Mouse (Mus musculus) stomach, postnatal 0 days (tissue): Measurements from ENCODE around the gene Mrs2. TPM values are rescaled to one million over a fixed set of nuclear protein-coding genes. Genes with fewer than 3 reads are reported as not detected.

Experiments
- ATAC-seq: fragments of 200-750 bp; cut with Nextera tagmentation; 2 replicates; pipeline ENCODE4 v1.8.0; 2017; ENCODE audit not compliant: low FRiP score, low TSS enrichment
- DNase-seq: peaks from one replicate; pipeline ENCODE4 v3.0.0-alpha.2; 2016; ENCODE audit warnings: low spot score
- H3K27ac ChIP-seq: fragments of 300-500 bp; sonication (generic); replicated peaks from 2 replicates; pipeline ENCODE4 v1.5.1; 2014; ENCODE audit warnings: mild to moderate bottlenecking, control low read depth
- H3K27me3 ChIP-seq: fragments of 300-500 bp; sonication (generic); 2 replicates; pipeline ENCODE4 v1.6.1; 2014; ENCODE audit warnings: low read length; ENCODE audit not compliant: control insufficient read depth, insufficient read depth
- H3K36me3 ChIP-seq: fragments of 300-500 bp; sonication (generic); 2 replicates; pipeline ENCODE4 v1.6.1; 2014; ENCODE audit warnings: low read length, mixed read lengths; ENCODE audit not compliant: control insufficient read depth, insufficient read depth
- H3K4me1 ChIP-seq: fragments of 300-500 bp; sonication (generic); replicated peaks from 2 replicates; pipeline ENCODE4 v1.6.1; 2014; ENCODE audit warnings: antibody characterized with exemption; ENCODE audit not compliant: control insufficient read depth, insufficient read depth
- H3K4me2 ChIP-seq: fragments of 300-500 bp; sonication (generic); replicated peaks from 2 replicates; pipeline ENCODE4 v1.6.1; 2014; ENCODE audit warnings: low read depth, mild to moderate bottlenecking, control low read depth, moderate library complexity
- H3K4me3 ChIP-seq: fragments of 300-500 bp; sonication (generic); 2 replicates; pipeline ENCODE4 v1.5.1; 2014; ENCODE audit warnings: low read depth, low read length, control low read depth
- H3K9ac ChIP-seq: fragments of 300-500 bp; sonication (generic); 2 replicates; pipeline ENCODE4 v1.6.1; 2014; ENCODE audit warnings: mild to moderate bottlenecking, low read length, control low read depth, mixed read lengths
- H3K9me3 ChIP-seq: fragments of 300-500 bp; sonication (generic); 2 replicates; pipeline ENCODE4 v1.6.1; 2016; ENCODE audit warnings: low read length; ENCODE audit not compliant: control insufficient read depth
- CTCF ChIP-seq: IDR thresholded peaks from 2 replicates; pipeline ENCODE4 v1.5.1; 2016; ENCODE audit warnings: antibody characterized with exemption, low read depth, mild to moderate bottlenecking, moderate library complexity
- EP300 ChIP-seq: optimal IDR thresholded peaks from 2 replicates; pipeline ENCODE3; 2016; ENCODE audit warnings: antibody characterized with exemption
- WGBS: fragments of 180-500 bp; shearing (Covaris S2); extraction: QIAGEN DNeasy Blood & Tissue Kit; methylation state at CpG from one replicate; pipeline ENCODE4 v1.1.7; 2014; 5-methylcytosine and 5-hydroxymethylcytosine counted together
- polyA plus RNA-seq: library from polyadenylated mRNA; unstranded; fragments of >200 nt; fragmentation: Nextera tagmentation; extraction: Ambion mirVana; gene quantifications from 2 replicates; pipeline ENCODE4 v1.2.1, GENCODE M21; 2015

The Mrs2 gene
- polyA plus RNA-seq, 1 experiment from 2014 or later, result 13.9 TPM

DNA sequence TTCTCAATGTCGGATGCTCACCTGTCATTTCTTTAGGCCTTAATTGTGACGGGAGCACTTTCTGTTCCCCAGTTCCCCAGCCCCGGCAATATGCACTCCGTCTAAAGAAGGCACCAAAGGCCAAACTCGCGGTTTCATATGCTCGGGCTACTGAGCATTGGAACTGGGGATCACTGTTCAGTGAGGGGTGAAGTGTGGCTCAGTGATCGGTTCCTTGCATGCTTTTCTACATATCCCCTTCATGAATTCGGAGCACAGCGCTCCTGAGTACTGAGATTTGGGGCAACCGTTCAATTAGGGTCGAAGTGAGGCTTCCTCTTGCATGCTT, 82.4 kb downstream of the Mrs2 start:
- 14% methylated on average over 12 of the region's 12 CpGs for whole genome bisulfite sequencing
- no peak for ATAC-seq
- Histone ChIP-seq H3K9me3 (no peaks in the 10 kb centered on the region), H3K4me2 (peak overlapping the region; percentile 75), H3K36me3 (no peaks in the 10 kb centered on the region), H3K9ac (peak overlapping the region; percentile 97), H3K27ac (peak overlapping the region; percentile 98), H3K27me3 (no peaks in the 10 kb centered on the region), H3K4me3 (peak overlapping the region; percentile 93), H3K4me1 (no peaks in the 10 kb centered on the region)
- TF ChIP-seq CTCF, result no peak
- TF ChIP-seq EP300, result no peak
- DNase-seq, result no peak

Other genes with a start within 250 kb of the Mrs2 start
- 11.0 and 11.1 TPM in 2 replicates for gene BC005537, start 218.7 kb downstream of the Mrs2 start, polyA plus RNA-seq
- gene Acot13, start 188.8 kb downstream of the Mrs2 start, polyA plus RNA-seq, result 111 and 117 TPM in 2 replicates
- gene Tdp2, start 188.7 kb downstream of the Mrs2 start, polyA plus RNA-seq, result 21.6 and 22.0 TPM in 2 replicates
- gene D130043K22Rik, start 175.2 kb downstream of the Mrs2 start, polyA plus RNA-seq, result 0.19 and 0.58 TPM in 2 replicates
- gene Aldh5a1, start 82.7 kb downstream of the Mrs2 start, polyA plus RNA-seq, result 6.1 and 6.4 TPM in 2 replicates
- 25.6 and 26.0 TPM in 2 replicates for gene Gpld1, start 77.2 kb downstream of the Mrs2 start, polyA plus RNA-seq
- 0.07 and 0.24 TPM in 2 replicates for gene Dcdc2a, start 35.6 kb upstream of the Mrs2 start, polyA plus RNA-seq